Mouse (Mus musculus) liver, embryonic 16.5 days (tissue): ENCODE results near the gene 4930590J08Rik. TPM values are rescaled to one million over a fixed set of nuclear protein-coding genes. Genes with fewer than 3 reads are reported as not detected.

Source experiments
- ATAC-seq: fragments of 200-750 bp; cut with Nextera tagmentation; 2 replicates; pipeline ENCODE4 v1.8.0; 2017; ENCODE audit warnings: low read depth, mild to moderate bottlenecking, moderate number of reproducible peaks, moderate library complexity
- H3K27ac ChIP-seq: fragments of 300-500 bp; sonication (generic); 2 replicates; pipeline ENCODE4 v1.5.1; 2014; ENCODE audit warnings: mild to moderate bottlenecking, low read length
- H3K27me3 ChIP-seq: fragments of 300-500 bp; sonication (generic); 2 replicates; pipeline ENCODE4 v1.6.1; 2014; ENCODE audit warnings: low read depth, low read length, mixed read lengths; ENCODE audit not compliant: control insufficient read depth, insufficient read depth
- H3K36me3 ChIP-seq: fragments of 300-500 bp; sonication (generic); 2 replicates; pipeline ENCODE4 v1.6.1; 2014; ENCODE audit warnings: mild to moderate bottlenecking; ENCODE audit not compliant: control insufficient read depth, insufficient read depth
- H3K4me1 ChIP-seq: fragments of 300-500 bp; sonication (generic); 2 replicates; pipeline ENCODE4 v1.6.1; 2014; ENCODE audit warnings: low read depth, low read length, mixed read lengths; ENCODE audit not compliant: control insufficient read depth
- H3K4me2 ChIP-seq: fragments of 300-500 bp; sonication (generic); 2 replicates; pipeline ENCODE4 v1.6.1; 2014; ENCODE audit warnings: low read depth, low read length, mixed read lengths
- H3K4me3 ChIP-seq: fragments of 300-500 bp; sonication (generic); 2 replicates; pipeline ENCODE4 v1.5.1; 2014; ENCODE audit warnings: low read depth, mild to moderate bottlenecking, low read length
- H3K9ac ChIP-seq: fragments of 300-500 bp; sonication (generic); 2 replicates; pipeline ENCODE4 v1.6.1; 2014; ENCODE audit warnings: low read depth, low read length
- H3K9me3 ChIP-seq: fragments of 300-500 bp; sonication (generic); replicated peaks from 2 replicates; pipeline ENCODE4 v1.6.1; 2016; ENCODE audit warnings: low read length; ENCODE audit not compliant: control insufficient read depth
- WGBS: fragments of 180-500 bp; shearing (Covaris S2); extraction: QIAGEN DNeasy Blood & Tissue Kit; methylation state at CpG from one replicate; pipeline ENCODE4 v1.1.7; 2014; ENCODE audit not compliant: insufficient replicate concordance; 5-methylcytosine and 5-hydroxymethylcytosine counted together
- polyA plus RNA-seq: library from polyadenylated mRNA; unstranded; fragments of >200 nt; fragmentation: Nextera tagmentation; extraction: Ambion mirVana; gene quantifications from 2 replicates; pipeline ENCODE4 v1.2.1, GENCODE M21; 2015

4930590J08Rik gene
- polyA plus RNA-seq, 1 experiment from 2014 or later = not detected

DNA sequence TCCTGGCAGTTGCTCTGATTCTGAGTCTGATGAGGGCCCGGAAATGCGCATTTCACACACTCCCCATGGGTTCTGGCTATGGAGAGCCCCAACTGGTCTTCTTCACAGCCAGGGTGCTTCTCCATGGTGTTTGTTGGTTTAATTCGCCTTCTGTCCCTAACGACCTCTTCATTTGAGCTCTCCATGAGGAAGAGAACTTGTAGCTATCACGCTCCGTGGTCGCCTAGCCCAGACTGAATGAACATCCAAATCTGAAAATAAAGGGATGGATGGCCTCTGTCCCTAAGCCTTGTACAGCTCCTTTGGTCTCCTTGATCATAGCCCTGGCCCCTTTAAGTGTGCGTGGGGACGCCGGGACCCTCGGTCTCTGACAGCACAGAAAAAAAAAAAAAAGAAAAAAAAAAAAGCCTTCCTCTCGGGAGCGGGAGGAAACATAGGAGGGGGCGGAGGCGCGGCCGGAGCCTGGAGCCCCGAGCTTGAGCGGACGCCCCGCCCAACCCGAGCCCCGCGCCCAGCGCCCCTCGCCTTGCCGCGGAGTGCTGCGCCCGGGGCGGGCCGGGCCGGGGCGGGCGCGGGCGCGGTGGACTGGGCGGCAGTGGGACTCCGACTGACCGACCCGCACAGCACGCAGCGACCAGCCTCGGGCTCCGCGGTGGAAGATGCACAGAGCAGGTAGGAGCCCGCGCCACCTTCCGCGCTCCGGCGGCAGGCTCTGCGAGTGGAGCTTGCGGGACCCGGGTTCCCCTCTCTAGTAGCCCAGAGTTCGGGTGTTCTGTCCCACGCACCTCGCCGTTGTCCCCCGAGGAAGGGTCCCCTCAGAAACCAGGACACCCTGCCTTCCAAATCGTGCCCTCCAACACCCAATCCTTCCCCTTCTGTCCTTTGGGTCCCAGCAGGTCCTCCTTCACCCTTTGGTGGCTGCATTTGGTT, 76.0 kb downstream of the 4930590J08Rik start, which contains the start of gene Fgd5:
TSS of gene Fgd5 (plus strand) at position 508 of the 930 bp plus-strand sequence.
- under 1% methylated on average over 47 of the region's 62 CpGs for WGBS
- Histone ChIP-seq H3K4me3 (peak within 1 kb of the TSS; percentile 56), H3K4me2 (peak within 1 kb of the TSS; percentile 67), H3K36me3 (no peaks in the 10 kb centered on the region), H3K9me3 (no peaks in the 10 kb centered on the region), H3K27ac (no peak within 1 kb of the TSS), H3K9ac (peak within 1 kb of the TSS; percentile 37), H3K27me3 (peaks cover 35% of the 10 kb centered on the region), H3K4me1 (no peaks in the 10 kb centered on the region; the same call in 1 of the 2 replicates)
- ATAC-seq = peak; percentile 39; the same call in 1 of the 2 replicates

DNA sequence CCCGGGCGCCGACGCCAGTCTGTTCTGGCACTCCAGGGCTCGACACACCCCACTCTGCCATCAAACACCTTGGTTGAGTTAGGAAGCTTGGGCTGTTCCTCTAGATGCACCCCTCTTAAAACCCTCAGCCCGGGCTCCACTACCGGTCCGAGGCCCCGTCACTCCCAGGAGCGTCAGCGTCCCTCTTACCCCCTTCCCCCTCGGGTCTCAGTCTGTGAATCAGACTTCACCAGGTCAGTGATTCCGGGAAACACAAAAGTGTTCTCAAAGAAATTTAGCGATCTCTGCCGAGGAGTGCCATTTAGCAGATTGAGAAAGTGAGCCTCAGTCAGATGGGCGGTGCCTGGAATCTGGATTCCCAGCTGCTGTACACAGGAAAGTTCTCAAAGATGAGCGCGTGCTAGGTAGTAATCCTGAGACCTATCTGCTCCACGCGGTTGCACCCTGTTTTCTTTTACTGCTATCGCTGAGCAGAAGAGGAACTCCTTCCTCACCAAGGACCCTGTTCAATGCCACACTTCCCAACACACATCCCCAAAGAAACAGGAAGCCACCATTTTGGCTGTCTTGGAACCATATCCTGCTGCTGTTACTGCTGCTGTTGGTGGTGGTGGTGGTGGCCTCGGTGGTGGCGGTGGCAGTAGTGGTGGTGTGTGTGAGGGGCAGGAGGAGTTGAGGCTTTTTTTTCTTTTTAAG, 76.8 kb downstream of the 4930590J08Rik start:
- H3K27me3 ChIP-seq = peaks cover 35% of the 10 kb centered on the region
- 3% methylated on average over 23 of the region's 23 CpGs for WGBS
- no peak for ATAC-seq

DNA sequence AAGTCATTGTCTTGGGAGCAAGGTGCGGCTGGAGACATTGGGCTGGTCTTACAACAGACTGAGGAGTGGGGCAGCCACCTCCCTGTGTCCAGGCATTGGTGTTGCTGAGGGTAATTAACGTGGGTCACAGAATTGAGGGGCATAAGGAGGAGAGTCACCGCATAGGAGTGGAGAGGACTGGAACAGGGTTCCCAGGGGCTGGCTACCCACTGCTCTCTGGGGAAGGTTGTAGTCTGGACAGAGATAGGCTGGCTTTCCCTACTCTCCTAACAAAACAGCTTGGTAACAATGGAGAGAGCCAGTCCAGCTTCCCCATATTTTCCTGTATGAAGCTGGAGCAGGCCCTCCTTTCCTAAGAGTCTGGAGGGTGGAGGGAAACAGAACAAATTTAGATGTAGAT, 77.4 kb downstream of the 4930590J08Rik start:
- Histone ChIP-seq H3K27me3 (peaks cover 35% of the 10 kb centered on the region), H3K4me2 (no peak overlapping the region), H3K9me3 (no peaks in the 10 kb centered on the region), H3K27ac (no peak overlapping the region), H3K4me1 (no peaks in the 10 kb centered on the region; the same call in 1 of the 2 replicates), H3K4me3 (no peak overlapping the region; the same call in 1 of the 2 replicates), H3K36me3 (no peaks in the 10 kb centered on the region), H3K9ac (no peak overlapping the region)
- no peak for ATAC-seq
- WGBS = 25% methylated on average over 3 of the region's 3 CpGs

More for the DNA sequence above, 76.8 kb downstream of the 4930590J08Rik start:
- Histone ChIP-seq H3K9ac (peak overlapping the region; percentile 37), H3K36me3 (no peaks in the 10 kb centered on the region), H3K4me3 (peak overlapping the region; percentile 56), H3K9me3 (no peaks in the 10 kb centered on the region), H3K27ac (no peak overlapping the region), H3K4me1 (no peaks in the 10 kb centered on the region; the same call in 1 of the 2 replicates), H3K4me2 (peak overlapping the region; percentile 67)

DNA sequence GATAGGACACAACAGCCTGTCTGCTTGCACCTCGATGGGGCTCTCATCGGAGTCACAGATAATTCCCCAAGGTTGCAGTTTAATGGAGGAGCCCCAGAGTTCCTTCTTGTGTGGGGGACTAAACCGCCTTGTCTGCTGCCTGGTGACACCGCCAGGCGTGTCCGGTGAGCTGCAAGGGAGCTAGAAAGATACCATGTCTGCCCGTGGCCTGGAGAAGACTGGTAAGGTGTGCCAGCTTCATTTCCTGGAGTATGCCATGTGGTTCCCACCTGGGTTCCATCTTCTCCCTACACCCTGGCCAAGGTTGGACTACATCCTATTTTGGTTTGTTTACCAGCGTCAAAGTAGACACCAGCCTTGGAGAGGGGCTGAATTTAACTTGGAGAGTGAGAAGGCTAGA, 87.5 kb downstream of the 4930590J08Rik start:
- Histone ChIP-seq H3K36me3 (no peaks in the 10 kb centered on the region), H3K27ac (no peak overlapping the region), H3K4me1 (peaks cover 29% of the 10 kb centered on the region), H3K27me3 (no peaks in the 10 kb centered on the region), H3K9me3 (no peaks in the 10 kb centered on the region), H3K4me3 (no peak overlapping the region), H3K4me2 (no peak overlapping the region), H3K9ac (no peak overlapping the region)
- 70% methylated on average over 8 of the region's 8 CpGs for WGBS
- ATAC-seq = no peak

DNA sequence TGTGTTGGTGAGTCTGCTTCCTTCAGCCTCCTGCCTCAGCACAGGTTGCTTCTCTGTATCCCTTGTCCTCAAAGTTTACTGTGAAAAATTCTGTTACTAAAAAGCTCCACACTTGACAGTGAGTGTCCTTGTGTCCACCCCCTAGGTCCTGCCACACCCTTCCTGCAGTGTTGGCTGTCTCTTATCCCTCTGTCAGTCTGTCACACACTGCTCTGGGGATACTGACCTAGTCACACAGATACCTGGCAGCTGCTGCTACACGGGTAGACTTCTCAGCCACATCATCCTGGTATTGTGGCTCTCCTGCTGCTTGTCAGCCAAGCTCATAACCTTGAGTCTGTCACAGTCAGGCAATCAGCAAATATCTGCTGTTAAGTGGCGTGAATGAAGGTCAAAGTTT, 90.2 kb downstream of the 4930590J08Rik start:
- Histone ChIP-seq H3K4me1 (peaks cover 31% of the 10 kb centered on the region), H3K9me3 (no peaks in the 10 kb centered on the region), H3K9ac (no peak overlapping the region), H3K36me3 (no peaks in the 10 kb centered on the region), H3K4me3 (no peak overlapping the region), H3K27me3 (no peaks in the 10 kb centered on the region), H3K4me2 (peak overlapping the region; percentile 29; the same call in 1 of the 2 replicates), H3K27ac (peak overlapping the region; percentile 34)
- 30% methylated on average over 2 of the region's 2 CpGs for WGBS
- peak; percentile 74 for ATAC-seq

DNA sequence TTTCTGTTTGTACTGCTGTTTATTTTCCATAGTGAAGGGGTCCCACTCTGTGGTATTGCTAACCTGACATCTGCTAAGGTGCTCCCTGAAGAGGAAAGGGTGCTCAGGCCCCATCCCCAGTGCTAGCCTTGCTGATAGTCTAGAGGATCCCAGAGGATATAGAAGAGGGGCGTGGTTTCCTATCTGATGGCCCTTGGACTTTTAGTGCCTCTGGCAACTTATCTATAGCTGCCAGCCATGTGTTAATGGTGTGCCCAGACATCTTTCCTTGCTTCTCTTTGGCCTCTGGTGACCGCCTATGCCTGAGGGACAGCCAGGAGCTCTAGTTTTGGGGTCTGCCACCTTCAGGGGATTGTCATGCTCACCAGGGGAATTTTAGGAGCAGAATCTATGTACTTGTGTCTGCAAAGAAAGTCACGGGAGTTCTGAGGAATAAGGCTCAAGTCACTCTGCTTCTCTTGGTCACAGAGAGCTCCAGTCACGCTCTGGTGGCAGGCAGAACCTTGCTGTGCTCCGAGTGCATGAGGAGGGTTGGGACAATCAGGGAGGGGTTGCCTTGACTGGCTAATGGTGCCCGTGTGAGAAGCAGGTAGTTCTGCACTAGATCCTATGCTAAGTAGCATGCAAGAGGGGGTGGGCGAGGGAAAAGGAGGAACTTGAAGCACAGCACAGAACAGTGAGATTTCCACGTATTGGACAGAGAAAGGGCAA, 91.3 kb downstream of the 4930590J08Rik start:
- Histone ChIP-seq H3K36me3 (no peaks in the 10 kb centered on the region), H3K27ac (peak overlapping the region; percentile 68), H3K27me3 (no peaks in the 10 kb centered on the region), H3K4me1 (peaks cover 31% of the 10 kb centered on the region), H3K9me3 (no peaks in the 10 kb centered on the region), H3K4me3 (no peak overlapping the region), H3K9ac (peak overlapping the region; percentile 23), H3K4me2 (peak overlapping the region; percentile 42)
- whole genome bisulfite sequencing = 26% methylated on average over 8 of the region's 8 CpGs
- ATAC-seq = peak; percentile 83

DNA sequence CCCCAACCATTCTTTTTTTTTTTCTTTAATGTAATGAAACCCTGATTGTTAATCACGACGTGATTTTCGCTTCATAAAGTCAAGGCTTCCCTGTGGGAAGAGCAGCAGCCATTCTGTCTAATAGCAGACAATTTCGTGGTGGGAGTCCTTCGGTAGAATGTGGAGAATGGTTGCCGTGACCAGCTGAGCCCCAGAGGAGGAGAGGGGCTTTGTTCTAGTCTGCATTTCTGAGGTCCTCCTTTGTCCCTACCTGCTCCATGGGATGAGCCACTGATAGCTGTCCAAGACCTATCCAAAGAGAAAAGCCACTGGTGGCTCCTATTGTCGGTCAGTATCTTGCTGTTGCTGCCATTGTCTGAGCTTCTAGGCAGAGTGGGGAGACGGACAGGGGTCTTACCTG, 93.5 kb downstream of the 4930590J08Rik start:
- H3K36me3 ChIP-seq = no peaks in the 10 kb centered on the region
- H3K9ac ChIP-seq = no peak overlapping the region
- H3K4me3 ChIP-seq = no peak overlapping the region
- 69% methylated on average over 8 of the region's 8 CpGs for WGBS
- no peaks in the 10 kb centered on the region for H3K27me3 ChIP-seq
- H3K9me3 ChIP-seq = no peaks in the 10 kb centered on the region
- H3K4me1 ChIP-seq = peaks cover 31% of the 10 kb centered on the region
- no peak for ATAC-seq
- H3K27ac ChIP-seq = no peak overlapping the region
- H3K4me2 ChIP-seq = no peak overlapping the region
